Mouse (Mus musculus) E14TG2a.4 (cell line): ENCODE data around the gene Gm43064.
A peak's percentile ranks its signal among the peaks of the same experiment; 100 is the strongest.

Source experiments
- CTCF ChIP-seq: conservative IDR thresholded peaks from 2 replicates; pipeline ENCODE4 v1.5.1; 2014; ENCODE audit warnings: low read length
- NANOG ChIP-seq: IDR thresholded peaks from 2 replicates; pipeline ENCODE4 v1.6.1; 2014; ENCODE audit warnings: borderline replicate concordance, low read length, mixed read lengths
- POU5F1 ChIP-seq: IDR thresholded peaks from 2 replicates; pipeline ENCODE4 v1.6.1; 2014; ENCODE audit warnings: low read length, borderline replicate concordance

GRCm38 (mm10) chr3:103887581-103887980 is 78.2 kb downstream of the Gm43064 start:
- peak; percentile 53 for TF ChIP-seq CTCF
- TF ChIP-seq NANOG = no peak
- TF ChIP-seq POU5F1 = no peak
